Mouse (Mus musculus) ES-Bruce4 (cell line): ENCODE data around the gene Gm10118. TPM values are rescaled to one million over a fixed set of nuclear protein-coding genes. Genes with fewer than 3 reads are reported as not detected.

Source experiments
- H3K27ac ChIP-seq: 2 replicates; pipeline ENCODE4 v1.5.1; 2012; ENCODE audit warnings: low read length, inconsistent platforms; ENCODE audit not compliant: insufficient read depth
- H3K27me3 ChIP-seq: 2 replicates; pipeline ENCODE4 v1.6.1; 2012; ENCODE audit warnings: mild to moderate bottlenecking, low read length, inconsistent platforms; ENCODE audit not compliant: control insufficient read depth, poor library complexity, insufficient read depth, severe bottlenecking
- H3K36me3 ChIP-seq: 2 replicates; pipeline ENCODE4 v1.6.1; 2012; ENCODE audit warnings: inconsistent platforms, mild to moderate bottlenecking, low read length, moderate library complexity; ENCODE audit not compliant: control insufficient read depth, poor library complexity, insufficient read depth, severe bottlenecking
- H3K4me1 ChIP-seq: one replicate; pipeline ENCODE4 v1.8.1; 2011; ENCODE audit warnings: low read length; ENCODE audit not compliant: control insufficient read depth, insufficient read depth
- H3K4me3 ChIP-seq: 2 replicates; pipeline ENCODE4 v1.5.1; 2011; ENCODE audit warnings: low read depth, mild to moderate bottlenecking, low read length
- H3K9ac ChIP-seq: 2 replicates; pipeline ENCODE4 v1.6.1; 2012; ENCODE audit warnings: low read depth, mild to moderate bottlenecking, inconsistent platforms; ENCODE audit not compliant: poor library complexity, severe bottlenecking
- H3K9me3 ChIP-seq: replicated peaks from 2 replicates; pipeline ENCODE4 v1.6.1; 2012; ENCODE audit warnings: mild to moderate bottlenecking, low read length, inconsistent platforms; ENCODE audit not compliant: control insufficient read depth, poor library complexity, insufficient read depth, severe bottlenecking
- CTCF ChIP-seq: IDR thresholded peaks from one replicate; pipeline ENCODE4 v1.8.1; 2011; ENCODE audit warnings: low read depth, low read length
- EP300 ChIP-seq: IDR thresholded peaks from 2 replicates; pipeline ENCODE4 v1.6.1; 2011; ENCODE audit warnings: low read depth, low read length; ENCODE audit not compliant: insufficient read depth
- POLR2A ChIP-seq: IDR thresholded peaks from one replicate; pipeline ENCODE4 v1.8.1; 2011; ENCODE audit warnings: low read length; ENCODE audit not compliant: insufficient read depth
- polyA plus RNA-seq: library from polyadenylated mRNA; stranded (reverse); fragments of >200 nt; gene quantifications from 2 replicates; pipeline ENCODE4 v1.2.4, GENCODE M21; 2011; ENCODE audit warnings: low read depth; ENCODE audit not compliant: missing spikeins, insufficient read depth, insufficient read length

The Gm10118 gene
- polyA plus RNA-seq, result not detected in 2 replicates

- H3K9me3 ChIP-seq, result no peaks in the 10 kb centered on the region
- H3K36me3 ChIP-seq, result no peaks in the 10 kb centered on the region
- no peak within 1 kb of the TSS for H3K27ac ChIP-seq
- no peaks in the 10 kb centered on the region; the same call in 1 of the 2 replicates for H3K27me3 ChIP-seq
- H3K4me3 ChIP-seq, result no peak within 1 kb of the TSS
- no peak for TF ChIP-seq EP300
- no peak for TF ChIP-seq POLR2A
- no peak for TF ChIP-seq CTCF
- H3K9ac ChIP-seq, result no peak within 1 kb of the TSS
- no peaks in the 10 kb centered on the region for H3K4me1 ChIP-seq
Observed at GRCm38 (mm10) chr10:63927334-63927733, at the start of gene Gm10118. Gene Gm10118 (minus strand): TSS chr10:63927434.

- no peak overlapping the region for H3K9ac ChIP-seq
- H3K27me3 ChIP-seq, result no peaks in the 10 kb centered on the region
- no peak overlapping the region for H3K4me3 ChIP-seq
- H3K4me1 ChIP-seq, result no peaks in the 10 kb centered on the region
- H3K9me3 ChIP-seq, result no peaks in the 10 kb centered on the region
- TF ChIP-seq EP300, result no peak
- TF ChIP-seq POLR2A, result no peak
- no peak for TF ChIP-seq CTCF
- no peak overlapping the region for H3K27ac ChIP-seq
- H3K36me3 ChIP-seq, result no peaks in the 10 kb centered on the region
Observed at GRCm38 (mm10) chr10:63972300-63972699, 45.1 kb upstream of the Gm10118 start.

GRCm38 (mm10) chr10:63954308-63954930 lies 27.2 kb upstream of the Gm10118 start:
- H3K36me3 ChIP-seq, result no peaks in the 10 kb centered on the region
- no peaks in the 10 kb centered on the region for H3K27me3 ChIP-seq
- H3K9ac ChIP-seq, result no peak overlapping the region
- TF ChIP-seq CTCF (no peak), POLR2A (no peak), EP300 (no peak)
- H3K27ac ChIP-seq, result no peak overlapping the region
- H3K4me3 ChIP-seq, result no peak overlapping the region
- no peaks in the 10 kb centered on the region for H3K4me1 ChIP-seq
- no peaks in the 10 kb centered on the region for H3K9me3 ChIP-seq

- Histone ChIP-seq H3K27me3 (no peaks in the 10 kb centered on the region), H3K27ac (no peak overlapping the region), H3K4me3 (no peak overlapping the region), H3K9me3 (no peaks in the 10 kb centered on the region), H3K4me1 (no peaks in the 10 kb centered on the region), H3K9ac (no peak overlapping the region), H3K36me3 (no peaks in the 10 kb centered on the region)
- no peak for TF ChIP-seq EP300
- no peak for TF ChIP-seq CTCF
- no peak for TF ChIP-seq POLR2A
Observed at GRCm38 (mm10) chr10:63951481-63951880, 24.2 kb upstream of the Gm10118 start.

- Histone ChIP-seq H3K27me3 (no peaks in the 10 kb centered on the region), H3K4me3 (no peak overlapping the region), H3K9me3 (no peaks in the 10 kb centered on the region), H3K9ac (no peak overlapping the region), H3K36me3 (no peaks in the 10 kb centered on the region), H3K27ac (no peak overlapping the region), H3K4me1 (no peaks in the 10 kb centered on the region)
- no peak for TF ChIP-seq CTCF
Observed at GRCm38 (mm10) chr10:63950867-63951266, 23.6 kb upstream of the Gm10118 start.

GRCm38 (mm10) chr10:63947266-63947665 lies 20.0 kb upstream of the Gm10118 start:
- Histone ChIP-seq H3K4me1 (no peaks in the 10 kb centered on the region), H3K9me3 (no peaks in the 10 kb centered on the region), H3K27ac (no peak overlapping the region), H3K4me3 (no peak overlapping the region), H3K27me3 (no peaks in the 10 kb centered on the region), H3K9ac (no peak overlapping the region), H3K36me3 (no peaks in the 10 kb centered on the region)
- TF ChIP-seq EP300 (no peak), CTCF (no peak), POLR2A (no peak)
